Mouse (Mus musculus): ENCODE measurements around the gene Nhsl1. TPM values are rescaled to one million over a fixed set of nuclear protein-coding genes. Genes with fewer than 3 reads are reported as not detected.

Gene Nhsl1
- total and polyA plus RNA-seq, 2 experiments from 2014 or later = 7.2 to 18.0 TPM

GRCm38 (mm10) chr10:18339386-18339785 is 20.6 kb downstream of the Nhsl1 start:
- no peak overlapping the region for H3K4me3 ChIP-seq (ENCODE audit: low read depth, low read length)
- H3K9ac ChIP-seq (replicated peaks; ENCODE audit: low read length, poor library complexity, severe bottlenecking) = no peak overlapping the region
- ATAC-seq (ENCODE audit: low FRiP score) (no peak), DNase-seq (ENCODE audit: low spot score) (no peak)
- H3K27me3 ChIP-seq (ENCODE audit: insufficient read depth, low read length) = no peaks in the 10 kb centered on the region
- no peak for TF ChIP-seq CTCF (IDR thresholded peaks at IDR 0.05)
- no peaks in the 10 kb centered on the region; the same call in 1 of the 2 replicates for H3K4me1 ChIP-seq (ENCODE audit: insufficient read depth, low read length)
- H3K36me3 ChIP-seq (ENCODE audit: insufficient read depth, low read length) = no peaks in the 10 kb centered on the region
- H3K9me3 ChIP-seq (ENCODE audit: low read length) = no peaks in the 10 kb centered on the region
- H3K4me2 ChIP-seq (ENCODE audit: low read depth, low read length, poor library complexity, severe bottlenecking) = no peak overlapping the region
- 95% methylated on average over 6 of the region's 6 CpGs for WGBS
- no peak overlapping the region for H3K27ac ChIP-seq (ENCODE audit: low read depth, low read length)

GRCm38 (mm10) chr10:18340930-18341329 is 22.1 kb downstream of the Nhsl1 start:
- DNase-seq (ENCODE audit: low spot score) (no peak), ATAC-seq (ENCODE audit: low FRiP score) (no peak)
- 100% methylated on average over 1 of the region's 1 CpGs for WGBS

DNA sequence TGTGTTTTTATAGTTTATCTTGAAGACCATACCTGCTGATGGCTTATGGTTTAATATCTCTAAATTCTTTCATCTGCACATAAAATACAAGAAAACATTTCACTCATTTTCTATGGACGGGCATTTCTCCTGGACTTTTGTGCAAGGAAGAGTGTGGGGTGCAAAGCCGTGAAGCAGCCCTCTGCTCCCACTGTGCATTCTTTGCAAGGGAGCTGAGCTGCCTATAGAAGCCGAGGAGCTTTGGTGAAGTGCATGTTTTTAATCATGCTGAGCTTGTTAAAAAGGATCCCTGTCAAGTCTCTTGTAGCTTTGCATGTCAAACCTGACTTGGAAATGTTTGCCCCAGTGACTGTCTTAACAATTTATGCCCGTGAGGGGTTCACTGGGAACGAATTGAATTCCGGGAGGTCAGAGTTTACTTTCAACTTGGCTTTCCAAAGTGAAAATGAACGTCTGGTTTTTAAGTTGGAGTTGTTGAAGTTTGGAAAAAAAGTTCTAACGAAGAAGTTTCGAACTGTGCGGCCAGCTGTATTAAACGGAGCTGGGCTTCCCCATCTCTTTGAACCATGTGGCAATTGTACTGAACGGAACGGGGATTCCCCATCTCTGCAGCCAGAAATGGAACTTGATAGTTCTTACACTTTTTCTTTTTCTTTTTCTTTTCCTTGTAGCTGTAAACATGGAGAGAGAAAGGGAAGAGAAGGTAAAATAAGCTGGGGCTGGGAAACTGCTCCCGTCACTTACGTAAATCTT is 22.8 kb downstream of the Nhsl1 start:
- Histone ChIP-seq H3K9me3 (ENCODE audit: low read length) (no peaks in the 10 kb centered on the region), H3K27ac (ENCODE audit: low read depth, low read length) (no peak overlapping the region), H3K27me3 (ENCODE audit: insufficient read depth, low read length) (no peaks in the 10 kb centered on the region), H3K4me3 (ENCODE audit: low read depth, low read length) (no peak overlapping the region), H3K4me1 (ENCODE audit: insufficient read depth, low read length) (no peaks in the 10 kb centered on the region; the same call in 1 of the 2 replicates), H3K4me2 (ENCODE audit: low read depth, low read length, poor library complexity, severe bottlenecking) (no peak overlapping the region), H3K9ac (replicated peaks; ENCODE audit: low read length, poor library complexity, severe bottlenecking) (no peak overlapping the region), H3K36me3 (ENCODE audit: insufficient read depth, low read length) (no peaks in the 10 kb centered on the region)
- 20% methylated on average over 15 of the region's 15 CpGs for WGBS
- TF ChIP-seq CTCF (IDR thresholded peaks at IDR 0.05) = no peak
- ATAC-seq (ENCODE audit: low FRiP score) (no peak), DNase-seq (ENCODE audit: low spot score) (no peak)

More at GRCm38 (mm10) chr10:18340930-18341329, 22.1 kb downstream of the Nhsl1 start:
- Histone ChIP-seq H3K4me3 (ENCODE audit: low read depth, low read length) (no peak overlapping the region), H3K36me3 (ENCODE audit: insufficient read depth, low read length) (no peaks in the 10 kb centered on the region), H3K9ac (replicated peaks; ENCODE audit: low read length, poor library complexity, severe bottlenecking) (no peak overlapping the region), H3K27ac (ENCODE audit: low read depth, low read length) (no peak overlapping the region), H3K4me1 (ENCODE audit: insufficient read depth, low read length) (no peaks in the 10 kb centered on the region; the same call in 1 of the 2 replicates), H3K9me3 (ENCODE audit: low read length) (no peaks in the 10 kb centered on the region), H3K4me2 (ENCODE audit: low read depth, low read length, poor library complexity, severe bottlenecking) (no peak overlapping the region), H3K27me3 (ENCODE audit: insufficient read depth, low read length) (no peaks in the 10 kb centered on the region)
- no peak for TF ChIP-seq CTCF (IDR thresholded peaks at IDR 0.05)

GRCm38 (mm10) chr10:18347231-18347630 is 28.4 kb downstream of the Nhsl1 start:
- Histone ChIP-seq H3K4me1 (ENCODE audit: insufficient read depth, low read length) (no peaks in the 10 kb centered on the region; the same call in 1 of the 2 replicates), H3K4me3 (ENCODE audit: low read depth, low read length) (no peak overlapping the region), H3K9me3 (ENCODE audit: low read length) (no peaks in the 10 kb centered on the region), H3K9ac (replicated peaks; ENCODE audit: low read length, poor library complexity, severe bottlenecking) (no peak overlapping the region), H3K36me3 (ENCODE audit: insufficient read depth, low read length) (no peaks in the 10 kb centered on the region), H3K27ac (ENCODE audit: low read depth, low read length) (no peak overlapping the region), H3K4me2 (ENCODE audit: low read depth, low read length, poor library complexity, severe bottlenecking) (no peak overlapping the region), H3K27me3 (ENCODE audit: insufficient read depth, low read length) (no peaks in the 10 kb centered on the region)
- DNase-seq (ENCODE audit: low spot score) (no peak), ATAC-seq (ENCODE audit: low FRiP score) (no peak)
- WGBS = 93% methylated on average over 15 of the region's 15 CpGs
- no peak for TF ChIP-seq CTCF (IDR thresholded peaks at IDR 0.05)

- no peaks in the 10 kb centered on the region for H3K4me1 ChIP-seq (ENCODE audit: insufficient read depth, low read length)
- no peak for TF ChIP-seq CTCF (IDR thresholded peaks at IDR 0.05)
- H3K4me3 ChIP-seq (ENCODE audit: low read depth, low read length) = no peak overlapping the region
- H3K4me2 ChIP-seq (ENCODE audit: low read depth, low read length, poor library complexity, severe bottlenecking) = no peak overlapping the region
- WGBS = 93% methylated on average over 4 of the region's 4 CpGs
- H3K27me3 ChIP-seq (ENCODE audit: insufficient read depth, low read length) = no peaks in the 10 kb centered on the region
- DNase-seq (ENCODE audit: low spot score) (no peak), ATAC-seq (ENCODE audit: low FRiP score) (no peak)
- no peaks in the 10 kb centered on the region for H3K9me3 ChIP-seq (ENCODE audit: low read length)
- H3K9ac ChIP-seq (replicated peaks; ENCODE audit: low read length, poor library complexity, severe bottlenecking) = no peak overlapping the region
- H3K27ac ChIP-seq (ENCODE audit: low read depth, low read length) = no peak overlapping the region
- no peaks in the 10 kb centered on the region for H3K36me3 ChIP-seq (ENCODE audit: insufficient read depth, low read length)
These were observed 32.0 kb downstream of the Nhsl1 start for GRCm38 (mm10) chr10:18350781-18351180.

DNA sequence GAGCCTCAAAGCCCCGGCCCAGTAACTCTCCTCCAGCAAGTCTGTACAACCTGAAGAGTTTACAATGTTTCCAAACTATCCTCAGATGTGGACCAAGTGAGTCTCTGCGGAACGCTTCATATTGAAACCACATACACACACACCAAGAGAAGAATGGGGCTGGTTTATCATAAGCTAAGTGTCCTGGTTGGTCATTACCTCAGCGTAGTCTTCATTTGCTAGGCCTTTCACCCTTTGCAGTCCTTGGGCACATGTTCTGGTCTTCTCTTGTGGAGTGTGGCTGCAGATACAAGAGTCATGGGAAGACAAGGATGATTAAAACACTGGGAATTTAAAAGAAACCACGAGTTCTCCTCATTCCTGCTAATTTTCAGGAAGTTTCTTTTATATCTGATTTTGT is 34.2 kb downstream of the Nhsl1 start:
- Histone ChIP-seq H3K27ac (ENCODE audit: low read depth, low read length) (no peak overlapping the region), H3K4me1 (ENCODE audit: insufficient read depth, low read length) (no peaks in the 10 kb centered on the region), H3K27me3 (ENCODE audit: insufficient read depth, low read length) (no peaks in the 10 kb centered on the region), H3K9me3 (ENCODE audit: low read length) (no peaks in the 10 kb centered on the region), H3K4me2 (ENCODE audit: low read depth, low read length, poor library complexity, severe bottlenecking) (no peak overlapping the region), H3K4me3 (ENCODE audit: low read depth, low read length) (no peak overlapping the region), H3K9ac (replicated peaks; ENCODE audit: low read length, poor library complexity, severe bottlenecking) (no peak overlapping the region), H3K36me3 (ENCODE audit: insufficient read depth, low read length) (no peaks in the 10 kb centered on the region)
- DNase-seq (ENCODE audit: low spot score) (no peak), ATAC-seq (ENCODE audit: low FRiP score) (no peak)
- TF ChIP-seq CTCF (IDR thresholded peaks at IDR 0.05) = no peak
- 90% methylated on average over 5 of the region's 5 CpGs for WGBS

All from midbrain, postnatal 0 days (tissue).